Comparison of ENCODE assay signal across 8 mouse cellular contexts in the genomic region with DNA sequence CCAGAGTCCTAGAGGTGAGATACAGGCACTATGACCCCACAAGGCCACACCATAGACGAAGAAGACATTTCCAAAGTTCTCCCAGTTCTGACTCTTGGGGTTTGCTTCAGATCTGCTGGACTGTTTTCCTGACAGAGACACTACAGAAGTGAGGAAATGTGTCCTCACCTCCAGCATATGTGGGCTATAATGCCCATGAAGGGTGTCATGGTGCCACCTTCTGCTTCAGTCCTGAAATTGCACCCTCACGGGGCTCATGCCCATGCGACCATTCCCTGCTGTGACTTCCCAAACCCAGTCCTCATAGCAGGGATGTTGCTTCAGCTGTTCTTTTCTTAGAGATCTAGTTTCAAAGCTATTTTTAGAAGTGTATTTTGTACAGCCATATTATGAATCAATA. TPM values are rescaled to one million over a fixed set of nuclear protein-coding genes. Genes with fewer than 3 reads are reported as not detected.
A peak's percentile ranks its signal among the peaks of the same experiment; 100 is the strongest.
DNase-seq lines count a peak whose midpoint lies in the region; ATAC-seq and TF ChIP-seq lines count a peak whose summit lies in the region.

No protein-coding gene starts in this region.

- no peaks in the 10 kb centered on the region for H3K79me2 ChIP-seq in C2C12 (ENCODE audit: control insufficient read depth, insufficient read depth)

- H3K9ac ChIP-seq in forebrain, postnatal 0 days: no peak overlapping the region

- no peak overlapping the region for H3ac ChIP-seq in C2C12 (ENCODE audit: control insufficient read depth, insufficient read length, low read depth)

- no peak overlapping the region for H3K4me3 ChIP-seq in forebrain, postnatal 0 days (ENCODE audit: low read depth, low read length)
- H3K4me3 ChIP-seq in forebrain, embryonic 10.5 days: no peak overlapping the region
- no peak overlapping the region for H3K4me3 ChIP-seq in C2C12 (ENCODE audit: insufficient read depth, poor library complexity, severe bottlenecking)
- no peak overlapping the region for H3K4me3 ChIP-seq in spleen, adult 2 months (ENCODE audit: extremely low read depth, insufficient read depth, insufficient read length)

- no peak for TF ChIP-seq POLR2A in spleen, adult 2 months (IDR thresholded peaks at IDR 0.05; ENCODE audit: low read depth, low read length)

- intact Hi-C loops in heart, postnatal 10 days (cut with DNase I): loop anchor here (2.0 kb wide), 1 partner anchor 89 kb away; no protein-coding TSS in a partner anchor

- no peak overlapping the region for H3K27ac ChIP-seq in forebrain, postnatal 0 days (ENCODE audit: low read depth, low read length)
- no peak overlapping the region for H3K27ac ChIP-seq in forebrain, embryonic 10.5 days
- no peak overlapping the region for H3K27ac ChIP-seq in spleen, adult 2 months (ENCODE audit: insufficient read depth, low read length)

- peak; percentile 38; the same call in 1 of the 2 replicates for ATAC-seq in forebrain, postnatal 0 days

- no peaks in the 10 kb centered on the region for H3K9me3 ChIP-seq in forebrain, postnatal 0 days (ENCODE audit: low read length)
- H3K9me3 ChIP-seq in forebrain, embryonic 10.5 days: no peaks in the 10 kb centered on the region

- no peak overlapping the region for H3K4me2 ChIP-seq in forebrain, postnatal 0 days (ENCODE audit: low read depth)

- no peaks in the 10 kb centered on the region for H3K4me1 ChIP-seq in forebrain, postnatal 0 days (ENCODE audit: insufficient read depth)
- peaks cover 8% of the 10 kb centered on the region for H3K4me1 ChIP-seq in forebrain, embryonic 10.5 days
- H3K4me1 ChIP-seq in spleen, adult 2 months (ENCODE audit: control insufficient read depth, insufficient read depth, insufficient read length): peaks cover 12% of the 10 kb centered on the region; the same call in 1 of the 2 replicates

- TF ChIP-seq CTCF in forebrain, postnatal 0 days (IDR thresholded peaks at IDR 0.05; ENCODE audit: low read depth): peak; percentile 64
- peak; percentile 79 for TF ChIP-seq CTCF in C2C12 (IDR thresholded peaks at IDR 0.05; ENCODE audit: control insufficient read depth, insufficient read depth, insufficient read length)
- TF ChIP-seq CTCF in spleen, adult 2 months (IDR thresholded peaks at IDR 0.05; ENCODE audit: extremely low read depth, insufficient read depth, insufficient read length, insufficient replicate concordance): peak; percentile 88; the same call in 1 of the 2 replicates

- H3K79me3 ChIP-seq in C2C12 (ENCODE audit: low read depth): no peaks in the 10 kb centered on the region

- no peak for DNase-seq in forebrain, postnatal 0 days
- no peak for DNase-seq in forebrain, embryonic 10.5 days (ENCODE audit: extremely low spot score, low spot score)
- DNase-seq in brain, adult 2 months (ENCODE audit: low read depth, low spot score): peak; percentile 75
- peak; percentile 66 to 72 for DNase-seq in heart, postnatal 10 days
- peak; percentile 72 to 74 for DNase-seq in lung, adult 18-20 months
- peak; percentile 26 to 64 for DNase-seq in spleen, adult 2 months (ENCODE audit: low read depth in 1 of 2, low spot score in 2 of 2)
- DNase-seq in urinary bladder, adult 2 months (ENCODE audit: low spot score): no peak

- H3K27me3 ChIP-seq in forebrain, postnatal 0 days (ENCODE audit: insufficient read depth, low read length): no peaks in the 10 kb centered on the region
- H3K27me3 ChIP-seq in forebrain, embryonic 10.5 days (ENCODE audit: poor library complexity, severe bottlenecking): no peaks in the 10 kb centered on the region
- no peaks in the 10 kb centered on the region for H3K27me3 ChIP-seq in C2C12 (ENCODE audit: control insufficient read depth, insufficient read depth, insufficient read length)
- no peaks in the 10 kb centered on the region for H3K27me3 ChIP-seq in spleen, adult 2 months (ENCODE audit: control insufficient read depth, insufficient read depth, low read length)

- WGBS in forebrain, postnatal 0 days: 42% methylated on average over 3 of the region's 3 CpGs
- 40% methylated on average over 3 of the region's 3 CpGs for WGBS in forebrain, embryonic 10.5 days
- WGBS in spleen, adult 2 months: 31% methylated on average over 3 of the region's 3 CpGs

- H3K36me3 ChIP-seq in forebrain, postnatal 0 days (ENCODE audit: insufficient read depth): no peaks in the 10 kb centered on the region
- no peaks in the 10 kb centered on the region for H3K36me3 ChIP-seq in forebrain, embryonic 10.5 days (replicated peaks)
- H3K36me3 ChIP-seq in C2C12 (ENCODE audit: control insufficient read depth, insufficient read depth): no peaks in the 10 kb centered on the region
- no peaks in the 10 kb centered on the region for H3K36me3 ChIP-seq in spleen, adult 2 months (ENCODE audit: control insufficient read depth, insufficient read depth, low read length)

TF ChIP-seq in C2C12, 6 proteins besides CTCF, POLR2A, EP300 and RAD21:
- TF ChIP-seq CEBPB (IDR thresholded peaks at IDR 0.05; ENCODE audit: low read depth) (no peak), MAX (IDR thresholded peaks at IDR 0.05) (no peak), FOSL1 (IDR thresholded peaks at IDR 0.05; ENCODE audit: insufficient read depth, low read length, poor library complexity, severe bottlenecking) (no peak), USF1 (IDR thresholded peaks at IDR 0.05; ENCODE audit: low read depth) (no peak), MYOG (IDR thresholded peaks at IDR 0.05; ENCODE audit: control insufficient read depth, extremely low read depth, insufficient read length) (no peak), MYOD1 (IDR thresholded peaks at IDR 0.05; ENCODE audit: control insufficient read depth, insufficient read length, low read depth) (no peak)

RNA-seq across cellular contexts. Expression of a gene that starts 56.3 kb away (rescaled TPM):
- total RNA-seq in forebrain, postnatal 0 days (2014; rRNA removed): 18.5 and 21.3 TPM in 2 replicates
- polyA plus RNA-seq in forebrain, postnatal 0 days (2015; fragmentation: Nextera tagmentation; extraction: Ambion mirVana): 35.2 and 40.1 TPM in 2 replicates
- polyA plus RNA-seq in forebrain, embryonic 10.5 days (2016; fragmentation: Nextera tagmentation; extraction: Ambion mirVana): 48.6 and 52.0 TPM in 2 replicates
- polyA plus RNA-seq in C2C12 (2012; fragmentation: generic; extraction: Trizol): 37.0 TPM
- 10 to 100 TPM; 83.4 to 89.9 TPM for total RNA-seq in heart, postnatal 10 days (2021)
- polyA plus RNA-seq in spleen, adult 2 months (2012; rRNA removed): 25.7 and 36.9 TPM in 2 replicates
- 145 and 163 TPM in 2 replicates for polyA plus RNA-seq in urinary bladder, adult 2 months (2012; rRNA removed)

Comparison
In these comparisons a context has a peak if more than half of its experiments do, and no peak if none do; other contexts are left out.
1. DNase-seq: peak in brain, adult 2 months (single experiment), heart, postnatal 10 days (2 of 2), lung, adult 18-20 months (2 of 2) and spleen, adult 2 months (2 of 2); none in forebrain, postnatal 0 days (single experiment), forebrain, embryonic 10.5 days (single experiment) and urinary bladder, adult 2 months (single experiment).
2. Peak in every context shown above with its lines, with median percentiles within 50 percentile points of each other: CTCF ChIP-seq.